Mouse (Mus musculus) E14TG2a.4 (cell line): ENCODE results near the gene Cldn10.

Experiments used
- H3K27me3 ChIP-seq: 2 replicates; pipeline ENCODE4 v1.6.1; 2014; ENCODE audit warnings: low read length, control low read depth; ENCODE audit not compliant: insufficient read depth
- H3K36me3 ChIP-seq: 2 replicates; pipeline ENCODE4 v1.6.1; 2014; ENCODE audit warnings: low read length, control low read depth; ENCODE audit not compliant: insufficient read depth
- H3K4me1 ChIP-seq: replicated peaks from 2 replicates; pipeline ENCODE4 v1.6.1; 2014; ENCODE audit warnings: low read depth, low read length, control low read depth
- H3K4me3 ChIP-seq: replicated peaks from 2 replicates; pipeline ENCODE4 v1.5.1; 2014; ENCODE audit warnings: mild to moderate bottlenecking, low read length
- H3K9me3 ChIP-seq: 2 replicates; pipeline ENCODE4 v1.6.1; 2014; ENCODE audit warnings: low read length, control low read depth
- CTCF ChIP-seq: conservative IDR thresholded peaks from 2 replicates; pipeline ENCODE4 v1.5.1; 2014; ENCODE audit warnings: low read length
- NANOG ChIP-seq: IDR thresholded peaks from 2 replicates; pipeline ENCODE4 v1.6.1; 2014; ENCODE audit warnings: borderline replicate concordance, low read length, mixed read lengths
- POU5F1 ChIP-seq: IDR thresholded peaks from 2 replicates; pipeline ENCODE4 v1.6.1; 2014; ENCODE audit warnings: low read length, borderline replicate concordance

Cldn10 gene

GRCm38 (mm10) chr14:118827283-118827904 is 39.7 kb downstream of the Cldn10 start:
- peaks cover 2% of the 10 kb centered on the region; the same call in 1 of the 2 replicates for H3K27me3 ChIP-seq
- no peaks in the 10 kb centered on the region for H3K9me3 ChIP-seq
- peaks cover 10% of the 10 kb centered on the region for H3K4me1 ChIP-seq
- TF ChIP-seq POU5F1 (no peak), NANOG (no peak), CTCF (no peak)
- no peaks in the 10 kb centered on the region for H3K36me3 ChIP-seq
- no peak overlapping the region for H3K4me3 ChIP-seq

DNA sequence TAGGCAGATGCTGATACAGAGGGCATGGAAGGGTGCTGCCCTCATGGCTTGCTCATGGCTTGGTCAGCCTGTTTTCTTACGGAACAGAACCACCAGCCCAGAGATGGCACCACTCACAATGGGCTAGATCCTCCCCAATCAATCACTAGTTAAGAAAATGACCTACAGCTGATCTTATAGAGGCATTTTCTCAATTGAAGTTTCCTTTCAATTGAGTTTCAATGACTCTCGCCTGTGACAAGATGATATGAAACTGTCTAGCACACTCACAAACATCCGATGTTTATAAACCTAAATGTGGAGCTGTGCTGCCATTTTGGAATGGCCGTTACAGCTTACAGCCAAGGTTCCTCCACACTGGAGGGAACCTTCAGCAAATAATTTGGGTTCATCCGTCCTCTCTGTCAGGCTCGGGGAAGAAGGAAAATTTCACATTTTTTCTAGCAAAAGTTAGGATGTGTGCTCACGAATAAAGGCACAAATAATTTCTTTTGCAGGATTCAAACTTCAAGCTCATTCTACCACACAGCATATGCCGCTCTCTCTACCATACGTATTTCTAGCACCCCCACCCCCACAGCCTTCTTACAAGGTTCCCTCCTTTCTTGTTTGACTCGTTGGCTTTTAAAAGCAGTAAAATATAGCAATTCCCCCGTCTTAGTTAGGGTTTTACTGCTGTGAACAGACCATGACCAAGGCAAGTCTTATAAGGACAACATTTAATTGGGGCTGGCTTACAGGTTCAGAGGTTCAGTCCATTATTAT is 41.8 kb downstream of the Cldn10 start:
- Histone ChIP-seq H3K27me3 (peaks cover 2% of the 10 kb centered on the region; the same call in 1 of the 2 replicates), H3K4me1 (peaks cover 13% of the 10 kb centered on the region), H3K4me3 (no peak overlapping the region), H3K9me3 (no peaks in the 10 kb centered on the region), H3K36me3 (no peaks in the 10 kb centered on the region)
- TF ChIP-seq POU5F1 (no peak), CTCF (no peak), NANOG (no peak)

DNA sequence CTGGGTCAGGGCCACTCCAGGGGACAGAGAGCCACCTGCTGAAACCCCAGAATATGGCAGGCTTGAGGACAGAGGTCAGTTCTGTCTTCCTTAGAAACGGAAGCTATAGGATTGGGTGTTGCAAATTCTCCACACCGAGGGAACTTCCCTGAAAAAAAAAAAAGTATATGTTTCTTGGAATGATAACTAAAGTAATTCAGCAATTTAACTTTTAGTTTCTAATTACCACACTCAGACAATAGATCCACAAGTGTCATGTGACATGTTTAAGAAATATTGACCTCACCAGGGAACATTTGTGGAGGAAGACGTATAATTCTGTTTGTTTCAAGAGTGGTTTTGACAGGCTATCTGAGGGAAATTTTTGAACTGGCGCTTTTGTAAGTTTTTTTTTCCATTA is 43.9 kb downstream of the Cldn10 start:
- H3K4me3 ChIP-seq = no peak overlapping the region
- TF ChIP-seq POU5F1 = no peak
- H3K4me1 ChIP-seq = peaks cover 14% of the 10 kb centered on the region
- no peaks in the 10 kb centered on the region for H3K36me3 ChIP-seq
- H3K27me3 ChIP-seq = peaks cover 2% of the 10 kb centered on the region; the same call in 1 of the 2 replicates
- H3K9me3 ChIP-seq = no peaks in the 10 kb centered on the region

- Histone ChIP-seq H3K4me1 (peaks cover 4% of the 10 kb centered on the region; the same call in 1 of the 2 replicates), H3K4me3 (no peak overlapping the region), H3K9me3 (no peaks in the 10 kb centered on the region), H3K36me3 (no peaks in the 10 kb centered on the region), H3K27me3 (peaks cover 2% of the 10 kb centered on the region; the same call in 1 of the 2 replicates)
- no peak for TF ChIP-seq NANOG
- no peak for TF ChIP-seq POU5F1
- no peak for TF ChIP-seq CTCF
Observed at GRCm38 (mm10) chr14:118833241-118833640, 45.5 kb downstream of the Cldn10 start.

DNA sequence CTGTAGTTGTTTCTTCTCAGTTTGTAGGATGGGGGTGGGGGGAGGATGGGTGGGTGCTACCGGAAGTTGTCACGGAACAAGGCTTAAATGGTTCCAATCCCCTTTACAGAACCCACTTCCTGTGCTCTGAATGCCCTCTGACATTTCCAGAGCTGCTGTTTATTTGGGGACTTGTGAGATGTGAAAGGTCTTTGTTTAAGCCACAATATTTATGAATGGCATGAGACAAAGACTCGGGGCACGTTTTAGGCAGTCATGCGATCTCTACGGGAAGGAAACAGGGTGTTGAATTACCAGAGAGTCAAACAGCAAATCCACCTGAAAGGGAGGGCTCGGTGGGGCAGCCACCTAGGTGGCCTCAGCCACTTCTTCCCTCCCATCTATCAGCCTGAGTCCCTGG is 46.6 kb downstream of the Cldn10 start:
- no peaks in the 10 kb centered on the region for H3K9me3 ChIP-seq
- no peaks in the 10 kb centered on the region for H3K36me3 ChIP-seq
- H3K4me1 ChIP-seq = peaks cover 4% of the 10 kb centered on the region; the same call in 1 of the 2 replicates
- H3K27me3 ChIP-seq = no peaks in the 10 kb centered on the region; the same call in 1 of the 2 replicates
- no peak overlapping the region for H3K4me3 ChIP-seq
- TF ChIP-seq CTCF = no peak
- TF ChIP-seq NANOG = no peak
- no peak for TF ChIP-seq POU5F1

GRCm38 (mm10) chr14:118836145-118836544 is 48.4 kb downstream of the Cldn10 start:
- Histone ChIP-seq H3K4me1 (peaks cover 4% of the 10 kb centered on the region; the same call in 1 of the 2 replicates), H3K9me3 (no peaks in the 10 kb centered on the region), H3K4me3 (no peak overlapping the region), H3K27me3 (no peaks in the 10 kb centered on the region), H3K36me3 (no peaks in the 10 kb centered on the region)
- TF ChIP-seq NANOG = no peak

GRCm38 (mm10) chr14:118836754-118837153 is 49.0 kb downstream of the Cldn10 start:
- no peaks in the 10 kb centered on the region for H3K9me3 ChIP-seq
- no peak for TF ChIP-seq CTCF
- no peak for TF ChIP-seq POU5F1
- no peak for TF ChIP-seq NANOG
- no peak overlapping the region for H3K4me3 ChIP-seq
- H3K4me1 ChIP-seq = peaks cover 4% of the 10 kb centered on the region; the same call in 1 of the 2 replicates
- H3K36me3 ChIP-seq = no peaks in the 10 kb centered on the region
- no peaks in the 10 kb centered on the region for H3K27me3 ChIP-seq

DNA sequence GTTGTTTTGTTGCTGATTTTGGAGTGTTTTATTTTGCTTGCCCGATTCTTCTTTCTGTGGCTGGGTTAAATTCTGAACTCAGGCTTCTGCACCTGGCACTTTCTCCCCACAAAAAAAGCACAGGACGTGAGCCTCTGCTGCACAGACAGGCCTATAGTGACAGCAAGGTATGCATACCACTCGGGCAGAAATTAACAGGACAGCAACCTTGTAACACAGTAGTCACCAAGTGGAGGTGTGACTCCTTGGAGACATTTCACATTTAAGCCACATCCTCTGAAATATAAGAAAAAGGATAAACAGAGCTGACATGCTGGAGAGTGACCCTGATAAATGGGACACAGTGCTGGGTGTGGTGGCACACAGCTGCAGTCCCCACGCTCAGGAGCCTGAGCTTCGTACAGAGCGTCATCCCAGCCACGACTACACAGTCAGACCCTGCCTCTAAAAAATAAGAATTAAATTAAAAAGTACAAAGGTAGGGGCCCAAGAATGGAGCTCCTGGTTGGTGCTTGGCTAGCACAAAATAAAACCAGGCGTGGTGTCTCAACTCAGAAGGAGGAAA is 50.9 kb downstream of the Cldn10 start:
- H3K4me3 ChIP-seq = no peak overlapping the region
- no peaks in the 10 kb centered on the region for H3K36me3 ChIP-seq
- H3K27me3 ChIP-seq = no peaks in the 10 kb centered on the region
- no peak for TF ChIP-seq POU5F1
- no peak for TF ChIP-seq CTCF
- no peak for TF ChIP-seq NANOG
- no peaks in the 10 kb centered on the region for H3K9me3 ChIP-seq
- H3K4me1 ChIP-seq = peaks cover 4% of the 10 kb centered on the region; the same call in 1 of the 2 replicates
